Mouse (Mus musculus): ENCODE measurements around the gene March9.
A peak's percentile ranks its signal among the peaks of the same experiment; 100 is the strongest.

March9 gene

DNA sequence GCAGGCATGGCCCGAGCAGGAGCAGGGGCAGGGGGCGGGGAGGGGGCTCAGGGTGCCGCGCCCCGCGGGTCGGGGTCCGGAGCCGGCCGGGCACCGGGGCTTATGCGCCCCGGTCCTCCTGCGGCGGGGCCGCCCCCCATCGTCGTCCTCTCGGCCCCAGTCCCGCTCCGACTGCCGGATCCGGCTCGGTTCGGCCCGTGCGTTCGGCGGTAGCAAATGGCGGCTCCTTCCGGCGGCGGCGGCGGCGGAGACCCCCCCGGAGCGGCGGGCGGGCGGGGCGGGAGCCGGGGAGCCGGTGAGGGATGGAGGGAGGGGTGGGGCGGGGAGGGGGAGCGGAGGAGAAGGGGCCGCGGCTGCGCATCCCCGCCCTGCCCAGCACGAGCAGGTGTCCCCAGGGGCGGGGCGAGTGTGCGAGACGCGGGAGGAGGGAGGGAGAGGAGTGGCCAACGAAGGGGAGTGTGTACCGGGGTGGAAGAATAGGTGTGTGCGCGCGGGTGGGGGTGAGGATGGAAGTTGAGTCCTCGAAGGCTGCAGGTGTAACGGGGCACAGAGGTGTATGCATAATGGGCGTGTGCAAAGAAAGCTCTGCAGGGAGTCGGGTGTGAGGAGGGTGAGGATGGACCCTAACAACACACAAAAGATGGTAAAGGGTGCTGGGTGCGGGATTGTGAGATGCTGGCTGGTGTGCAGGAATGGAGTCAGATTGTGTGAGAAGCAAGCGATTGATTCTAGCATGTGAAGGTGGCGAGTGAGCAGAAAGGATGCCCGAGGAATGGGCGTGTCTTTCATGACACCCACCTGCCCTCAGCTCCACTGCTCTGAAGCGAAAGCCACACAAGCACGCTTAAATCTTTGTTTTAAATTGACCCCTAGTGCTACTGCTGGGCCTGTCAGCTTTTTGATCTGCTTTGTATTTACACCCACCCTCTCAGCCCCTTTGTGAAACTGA is at the start of gene March9:
Gene March9, minus strand, starts transcription at position 217 of the 949 bp plus-strand sequence.
- peak; percentile 73 for DNase-seq (ENCODE audit: low spot score)

DNA sequence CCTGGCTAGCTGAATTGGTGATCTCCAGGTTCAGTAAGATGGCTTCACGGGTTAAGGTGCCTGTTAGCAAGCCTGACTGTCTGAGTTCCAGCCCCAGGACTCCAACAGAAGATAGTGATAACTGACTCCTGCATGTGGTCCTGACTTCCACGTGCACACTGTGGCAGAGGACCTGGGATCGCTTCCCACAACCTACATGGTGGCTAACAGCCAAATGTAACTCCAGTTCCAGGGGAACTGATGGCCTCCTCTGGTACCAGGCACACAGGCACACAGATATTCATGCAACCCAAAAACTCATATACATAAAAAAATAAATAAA is 48.2 kb upstream of the March9 start:
- DNase-seq (ENCODE audit: low spot score), result no peak

GRCm38 (mm10) chr10:127107563-127108261 is 47.7 kb upstream of the March9 start:
- DNase-seq (ENCODE audit: low spot score), result no peak

DNA sequence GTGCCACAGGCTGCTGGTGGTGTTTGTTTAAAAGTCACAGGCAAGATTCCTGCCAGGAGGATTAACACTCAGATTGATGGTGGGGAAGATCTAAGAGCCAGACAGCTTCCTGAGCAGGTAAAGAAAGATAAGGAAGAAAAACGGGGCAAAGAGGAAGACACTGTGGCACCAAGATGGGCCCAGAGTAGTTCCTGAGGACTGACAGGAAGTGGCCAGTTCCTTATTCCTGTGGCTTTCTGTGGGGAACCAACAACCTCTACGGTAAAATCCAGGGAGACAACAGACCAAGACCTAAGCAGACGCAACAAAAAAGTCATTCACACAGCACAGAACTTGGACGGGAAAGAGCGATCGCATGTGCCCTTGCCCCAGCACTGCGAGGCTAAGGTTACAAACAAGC is 43.6 kb upstream of the March9 start:
- no peak for DNase-seq (ENCODE audit: low spot score)

GRCm38 (mm10) chr10:127101151-127101550 is 41.2 kb upstream of the March9 start:
- no peak for DNase-seq (ENCODE audit: low spot score)

GRCm38 (mm10) chr10:127100414-127100813 is 40.4 kb upstream of the March9 start:
- DNase-seq (ENCODE audit: low spot score), result no peak

DNA sequence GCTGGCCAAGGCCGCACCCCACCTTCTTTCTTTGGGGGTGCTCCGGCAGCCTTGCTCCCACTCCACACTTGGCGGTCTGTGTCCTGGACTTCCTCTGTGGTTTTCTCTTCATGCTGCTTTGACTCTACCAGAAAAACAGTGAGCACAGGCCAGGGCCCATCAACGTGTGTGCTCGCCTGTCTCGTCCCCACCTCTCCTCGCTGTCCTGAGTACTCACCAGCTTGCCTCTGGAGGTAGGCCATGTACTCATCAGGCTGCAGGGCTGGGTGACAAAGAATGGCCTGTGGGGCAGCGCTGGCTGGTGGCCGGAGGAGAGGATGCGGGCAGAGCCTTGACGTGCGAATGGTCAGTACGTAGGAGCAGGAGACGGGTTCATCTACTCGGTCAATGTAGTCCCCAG is 39.9 kb upstream of the March9 start:
- no peak for DNase-seq (ENCODE audit: low spot score)

- DNase-seq (ENCODE audit: low spot score), result no peak
Measured at GRCm38 (mm10) chr10:127099191-127099590, 39.2 kb upstream of the March9 start.

- DNase-seq (ENCODE audit: low spot score), result no peak
Measured at GRCm38 (mm10) chr10:127098514-127098913, 38.5 kb upstream of the March9 start.

- DNase-seq (ENCODE audit: low spot score), result no peak
Measured at GRCm38 (mm10) chr10:127094382-127094802, 34.4 kb upstream of the March9 start.

GRCm38 (mm10) chr10:127092742-127093141 is 32.8 kb upstream of the March9 start:
- no peak for DNase-seq (ENCODE audit: low spot score)

DNA sequence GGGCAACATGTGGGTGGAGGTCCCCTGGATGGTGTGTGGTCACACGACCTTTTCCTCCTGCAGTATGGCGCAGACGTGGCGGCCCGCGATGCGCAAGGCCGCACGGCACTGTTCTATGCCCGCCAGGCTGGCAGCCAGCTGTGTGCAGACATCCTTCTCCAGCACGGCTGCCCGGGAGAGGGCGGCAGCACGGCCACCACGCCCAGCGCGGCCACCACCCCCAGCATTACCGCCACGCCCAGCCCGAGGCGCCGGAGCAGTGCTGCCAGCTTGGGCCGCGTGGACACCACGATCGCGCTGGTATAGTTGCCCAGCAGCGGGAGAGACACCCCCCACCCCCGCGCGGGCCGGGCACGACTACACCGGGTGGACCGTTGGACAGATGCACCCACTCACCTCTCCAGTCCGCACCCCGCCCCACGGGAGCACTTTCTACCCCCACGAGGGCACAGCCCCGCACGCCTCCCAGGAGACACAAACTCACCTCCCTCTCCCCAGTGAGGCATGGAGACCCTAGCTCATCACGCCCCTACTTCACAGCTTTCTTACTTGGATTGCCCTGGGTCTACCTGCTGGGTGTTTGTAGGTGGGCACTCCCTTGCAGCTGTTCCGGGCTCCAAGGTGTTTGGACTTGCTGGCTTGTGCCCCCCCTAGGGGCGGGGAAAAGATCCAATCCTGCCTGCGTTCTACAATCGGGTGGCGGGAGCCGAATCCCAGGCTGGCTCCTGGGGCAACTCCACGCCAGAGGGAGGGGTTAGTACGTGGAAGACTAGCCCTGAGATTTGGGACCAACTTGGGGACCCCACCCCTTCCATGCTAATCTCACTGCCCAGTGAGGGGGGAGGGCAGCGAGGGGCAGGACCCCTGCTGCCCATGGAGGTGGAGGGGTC is 31.8 kb upstream of the March9 start:
- DNase-seq (ENCODE audit: low spot score), result no peak

- no peak for DNase-seq (ENCODE audit: low spot score)
Measured at GRCm38 (mm10) chr10:127090560-127091411, 30.8 kb upstream of the March9 start.

- no peak for DNase-seq (ENCODE audit: low spot score)
Measured at GRCm38 (mm10) chr10:127085633-127086032, 25.6 kb upstream of the March9 start.

- no peak for DNase-seq (ENCODE audit: low spot score)
Measured at GRCm38 (mm10) chr10:127085052-127085451, 25.1 kb upstream of the March9 start.

DNA sequence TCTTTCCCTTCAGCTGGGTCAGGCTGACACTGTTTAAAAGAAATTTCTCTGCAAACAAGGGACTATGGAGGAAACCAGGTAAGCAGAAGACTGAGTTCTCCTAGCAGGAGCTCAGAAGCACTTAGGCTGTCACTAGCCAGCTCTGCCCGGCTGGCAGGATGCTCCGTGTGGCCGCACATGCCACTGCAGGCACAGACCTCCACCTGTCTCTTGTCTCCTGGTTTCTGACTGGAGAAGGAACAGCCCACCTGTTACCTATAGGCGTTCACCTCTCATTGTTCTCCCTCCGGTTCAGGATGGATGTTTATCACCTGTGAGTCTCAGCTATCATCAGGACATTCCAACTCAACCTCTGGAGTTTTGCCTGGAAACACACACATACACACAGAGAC is 23.9 kb upstream of the March9 start:
- DNase-seq (ENCODE audit: low spot score), result no peak

DNA sequence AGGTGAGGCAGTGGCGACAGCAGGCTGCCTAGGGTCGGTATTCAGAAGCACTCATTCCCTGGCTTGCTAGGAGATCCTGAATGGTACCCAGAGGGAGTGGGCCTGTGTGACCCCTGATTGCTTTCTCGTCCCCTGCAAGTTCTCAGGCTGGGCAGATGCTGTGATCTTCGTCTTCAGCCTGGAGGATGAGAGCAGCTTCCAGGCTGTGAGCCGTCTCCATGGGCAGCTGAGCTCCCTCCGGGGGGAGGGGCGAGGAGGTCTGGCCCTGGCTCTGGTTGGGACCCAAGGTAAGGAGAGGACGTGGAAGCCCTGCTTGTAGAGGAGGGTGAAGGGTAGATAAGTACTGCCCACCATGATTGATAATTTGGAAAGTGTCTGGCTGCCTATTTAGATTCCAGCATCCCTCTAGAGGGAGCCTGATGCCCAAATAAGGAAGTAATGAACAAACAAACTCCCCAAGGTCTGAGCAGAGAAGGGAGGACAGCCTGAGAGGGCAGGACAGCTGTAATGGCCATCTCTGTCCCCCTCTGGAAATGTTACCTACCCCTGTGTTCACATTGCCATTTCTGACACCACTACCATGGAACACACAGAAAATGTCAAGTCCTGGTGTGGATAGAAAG is 23.4 kb upstream of the March9 start:
- DNase-seq (ENCODE audit: low spot score), result no peak

- DNase-seq (ENCODE audit: low spot score), result peak; percentile 65
Measured at GRCm38 (mm10) chr10:127081996-127082620, 22.1 kb upstream of the March9 start.

GRCm38 (mm10) chr10:127080901-127081780 is 21.2 kb upstream of the March9 start:
- DNase-seq (ENCODE audit: low spot score), result no peak
